Mouse (Mus musculus): ENCODE measurements around the gene Prok1. TPM values are rescaled to one million over a fixed set of nuclear protein-coding genes. Genes with fewer than 3 reads are reported as not detected.

Gene Prok1
- polyA plus RNA-seq, 1 experiment from 2014 or later = not detected

GRCm38 (mm10) chr3:107231202-107231601 is 8.3 kb downstream of the Prok1 start:
- Histone ChIP-seq H3K9ac (replicated peaks; ENCODE audit: low read depth, low read length) (no peak overlapping the region), H3K4me1 (ENCODE audit: control insufficient read depth, insufficient read depth, low read length) (0 out of 2 replicates have a peak, but pooled peaks cover 11% of the 10 kb centered on the region), H3K36me3 (ENCODE audit: control insufficient read depth, insufficient read depth, low read length) (no peaks in the 10 kb centered on the region), H3K27me3 (ENCODE audit: control insufficient read depth, insufficient read depth, low read length) (no peaks in the 10 kb centered on the region), H3K27ac (ENCODE audit: low read length) (no peak overlapping the region), H3K9me3 (ENCODE audit: control insufficient read depth, low read depth, low read length) (no peaks in the 10 kb centered on the region), H3K4me3 (ENCODE audit: low read depth, low read length) (no peak overlapping the region), H3K4me2 (replicated peaks; ENCODE audit: low read depth, low read length) (no peak overlapping the region)
- WGBS = 70% methylated on average over 4 of the region's 4 CpGs
- no peak for ATAC-seq (ENCODE audit: insufficient number of reproducible peaks, insufficient read depth, low FRiP score, low read depth)

GRCm38 (mm10) chr3:107230527-107230926 is 9.0 kb downstream of the Prok1 start, which contains the start of gene A630076J17Rik:
TSS of gene A630076J17Rik (plus strand) at chr3:107230614.
- 0 out of 2 replicates have a peak, but pooled peaks cover 11% of the 10 kb centered on the region for H3K4me1 ChIP-seq (ENCODE audit: control insufficient read depth, insufficient read depth, low read length)
- H3K4me3 ChIP-seq (ENCODE audit: low read depth, low read length) = no peak within 1 kb of the TSS
- no peaks in the 10 kb centered on the region for H3K36me3 ChIP-seq (ENCODE audit: control insufficient read depth, insufficient read depth, low read length)
- peak within 1 kb of the TSS; percentile 15; the same call in 1 of the 2 replicates for H3K27ac ChIP-seq (ENCODE audit: low read length)
- no peaks in the 10 kb centered on the region for H3K9me3 ChIP-seq (ENCODE audit: control insufficient read depth, low read depth, low read length)
- H3K4me2 ChIP-seq (replicated peaks; ENCODE audit: low read depth, low read length) = no peak within 1 kb of the TSS
- ATAC-seq (ENCODE audit: insufficient number of reproducible peaks, insufficient read depth, low FRiP score, low read depth) = no peak
- no peaks in the 10 kb centered on the region for H3K27me3 ChIP-seq (ENCODE audit: control insufficient read depth, insufficient read depth, low read length)
- no peak within 1 kb of the TSS for H3K9ac ChIP-seq (replicated peaks; ENCODE audit: low read depth, low read length)
- WGBS = 13% methylated on average over 1 of the region's 1 CpGs

- Histone ChIP-seq H3K4me2 (replicated peaks; ENCODE audit: low read depth, low read length) (no peak overlapping the region), H3K9me3 (ENCODE audit: control insufficient read depth, low read depth, low read length) (no peaks in the 10 kb centered on the region), H3K9ac (replicated peaks; ENCODE audit: low read depth, low read length) (no peak overlapping the region), H3K36me3 (ENCODE audit: control insufficient read depth, insufficient read depth, low read length) (no peaks in the 10 kb centered on the region), H3K27me3 (ENCODE audit: control insufficient read depth, insufficient read depth, low read length) (no peaks in the 10 kb centered on the region), H3K27ac (ENCODE audit: low read length) (no peak overlapping the region), H3K4me1 (ENCODE audit: control insufficient read depth, insufficient read depth, low read length) (0 out of 2 replicates have a peak, but pooled peaks cover 11% of the 10 kb centered on the region), H3K4me3 (ENCODE audit: low read depth, low read length) (no peak overlapping the region)
- peak; percentile 91 for ATAC-seq (ENCODE audit: insufficient number of reproducible peaks, insufficient read depth, low FRiP score, low read depth)
- 34% methylated on average over 5 of the region's 5 CpGs for WGBS
Observed at GRCm38 (mm10) chr3:107229822-107230221, 9.7 kb downstream of the Prok1 start.

GRCm38 (mm10) chr3:107229221-107229620 is 10.3 kb downstream of the Prok1 start:
- no peak overlapping the region for H3K9ac ChIP-seq (replicated peaks; ENCODE audit: low read depth, low read length)
- 57% methylated on average over 5 of the region's 5 CpGs for WGBS
- H3K4me3 ChIP-seq (ENCODE audit: low read depth, low read length) = no peak overlapping the region
- H3K27ac ChIP-seq (ENCODE audit: low read length) = peak overlapping the region; percentile 15; the same call in 1 of the 2 replicates
- H3K9me3 ChIP-seq (ENCODE audit: control insufficient read depth, low read depth, low read length) = peaks cover 3% of the 10 kb centered on the region; the same call in 1 of the 2 replicates
- no peak for ATAC-seq (ENCODE audit: insufficient number of reproducible peaks, insufficient read depth, low FRiP score, low read depth)
- H3K4me1 ChIP-seq (ENCODE audit: control insufficient read depth, insufficient read depth, low read length) = 0 out of 2 replicates have a peak, but pooled peaks cover 11% of the 10 kb centered on the region
- H3K27me3 ChIP-seq (ENCODE audit: control insufficient read depth, insufficient read depth, low read length) = no peaks in the 10 kb centered on the region
- no peak overlapping the region for H3K4me2 ChIP-seq (replicated peaks; ENCODE audit: low read depth, low read length)
- no peaks in the 10 kb centered on the region for H3K36me3 ChIP-seq (ENCODE audit: control insufficient read depth, insufficient read depth, low read length)

GRCm38 (mm10) chr3:107225820-107226219 is 13.7 kb downstream of the Prok1 start:
- WGBS = 88% methylated on average over 5 of the region's 5 CpGs
- Histone ChIP-seq H3K4me3 (ENCODE audit: low read depth, low read length) (no peak overlapping the region), H3K36me3 (ENCODE audit: control insufficient read depth, insufficient read depth, low read length) (no peaks in the 10 kb centered on the region), H3K9ac (replicated peaks; ENCODE audit: low read depth, low read length) (no peak overlapping the region), H3K9me3 (ENCODE audit: control insufficient read depth, low read depth, low read length) (peaks cover 3% of the 10 kb centered on the region; the same call in 1 of the 2 replicates), H3K27me3 (ENCODE audit: control insufficient read depth, insufficient read depth, low read length) (no peaks in the 10 kb centered on the region), H3K4me2 (replicated peaks; ENCODE audit: low read depth, low read length) (no peak overlapping the region), H3K27ac (ENCODE audit: low read length) (no peak overlapping the region), H3K4me1 (ENCODE audit: control insufficient read depth, insufficient read depth, low read length) (0 out of 2 replicates have a peak, but pooled peaks cover 11% of the 10 kb centered on the region)
- no peak for ATAC-seq (ENCODE audit: insufficient number of reproducible peaks, insufficient read depth, low FRiP score, low read depth)

- H3K36me3 ChIP-seq (ENCODE audit: control insufficient read depth, insufficient read depth, low read length) = no peaks in the 10 kb centered on the region
- no peak overlapping the region for H3K9ac ChIP-seq (replicated peaks; ENCODE audit: low read depth, low read length)
- H3K4me3 ChIP-seq (ENCODE audit: low read depth, low read length) = no peak overlapping the region
- peaks cover 3% of the 10 kb centered on the region; the same call in 1 of the 2 replicates for H3K9me3 ChIP-seq (ENCODE audit: control insufficient read depth, low read depth, low read length)
- no peaks in the 10 kb centered on the region for H3K27me3 ChIP-seq (ENCODE audit: control insufficient read depth, insufficient read depth, low read length)
- H3K4me1 ChIP-seq (ENCODE audit: control insufficient read depth, insufficient read depth, low read length) = no peaks in the 10 kb centered on the region
- ATAC-seq (ENCODE audit: insufficient number of reproducible peaks, insufficient read depth, low FRiP score, low read depth) = no peak
- WGBS = 50% methylated on average over 1 of the region's 1 CpGs
- H3K4me2 ChIP-seq (replicated peaks; ENCODE audit: low read depth, low read length) = no peak overlapping the region
- H3K27ac ChIP-seq (ENCODE audit: low read length) = no peak overlapping the region
Observed at GRCm38 (mm10) chr3:107223230-107223629, 16.3 kb downstream of the Prok1 start.

GRCm38 (mm10) chr3:107221608-107222007 is 17.9 kb downstream of the Prok1 start, which contains the start of gene Cym:
TSS of gene Cym (minus strand) at chr3:107221732.
- no peaks in the 10 kb centered on the region for H3K4me1 ChIP-seq (ENCODE audit: control insufficient read depth, insufficient read depth, low read length)
- peak; percentile 83 for ATAC-seq (ENCODE audit: insufficient number of reproducible peaks, insufficient read depth, low FRiP score, low read depth)
- peak within 1 kb of the TSS; percentile 1; the same call in 1 of the 2 replicates for H3K4me3 ChIP-seq (ENCODE audit: low read depth, low read length)
- H3K36me3 ChIP-seq (ENCODE audit: control insufficient read depth, insufficient read depth, low read length) = no peaks in the 10 kb centered on the region
- peak within 1 kb of the TSS; percentile 12; the same call in 1 of the 2 replicates for H3K4me2 ChIP-seq (replicated peaks; ENCODE audit: low read depth, low read length)
- peak within 1 kb of the TSS; percentile 33; the same call in 1 of the 2 replicates for H3K27ac ChIP-seq (ENCODE audit: low read length)
- 69% methylated on average over 10 of the region's 10 CpGs for WGBS
- H3K9me3 ChIP-seq (ENCODE audit: control insufficient read depth, low read depth, low read length) = peaks cover 3% of the 10 kb centered on the region; the same call in 1 of the 2 replicates
- H3K27me3 ChIP-seq (ENCODE audit: control insufficient read depth, insufficient read depth, low read length) = no peaks in the 10 kb centered on the region
- H3K9ac ChIP-seq (replicated peaks; ENCODE audit: low read depth, low read length) = no peak within 1 kb of the TSS

GRCm38 (mm10) chr3:107218572-107218971 is 20.9 kb downstream of the Prok1 start:
- 88% methylated on average over 7 of the region's 7 CpGs for WGBS
- H3K4me1 ChIP-seq (ENCODE audit: control insufficient read depth, insufficient read depth, low read length) = no peaks in the 10 kb centered on the region
- no peak overlapping the region for H3K4me2 ChIP-seq (replicated peaks; ENCODE audit: low read depth, low read length)
- no peak for ATAC-seq (ENCODE audit: insufficient number of reproducible peaks, insufficient read depth, low FRiP score, low read depth)
- H3K27ac ChIP-seq (ENCODE audit: low read length) = no peak overlapping the region
- H3K36me3 ChIP-seq (ENCODE audit: control insufficient read depth, insufficient read depth, low read length) = no peaks in the 10 kb centered on the region
- H3K27me3 ChIP-seq (ENCODE audit: control insufficient read depth, insufficient read depth, low read length) = no peaks in the 10 kb centered on the region
- no peaks in the 10 kb centered on the region for H3K9me3 ChIP-seq (ENCODE audit: control insufficient read depth, low read depth, low read length)
- no peak overlapping the region for H3K9ac ChIP-seq (replicated peaks; ENCODE audit: low read depth, low read length)
- H3K4me3 ChIP-seq (ENCODE audit: low read depth, low read length) = no peak overlapping the region

- H3K27me3 ChIP-seq (ENCODE audit: control insufficient read depth, insufficient read depth, low read length) = no peaks in the 10 kb centered on the region
- 72% methylated on average over 3 of the region's 3 CpGs for WGBS
- no peak overlapping the region for H3K4me3 ChIP-seq (ENCODE audit: low read depth, low read length)
- H3K36me3 ChIP-seq (ENCODE audit: control insufficient read depth, insufficient read depth, low read length) = no peaks in the 10 kb centered on the region
- no peak overlapping the region for H3K27ac ChIP-seq (ENCODE audit: low read length)
- H3K4me2 ChIP-seq (replicated peaks; ENCODE audit: low read depth, low read length) = no peak overlapping the region
- no peaks in the 10 kb centered on the region for H3K9me3 ChIP-seq (ENCODE audit: control insufficient read depth, low read depth, low read length)
- H3K4me1 ChIP-seq (ENCODE audit: control insufficient read depth, insufficient read depth, low read length) = no peaks in the 10 kb centered on the region
- no peak overlapping the region for H3K9ac ChIP-seq (replicated peaks; ENCODE audit: low read depth, low read length)
- no peak for ATAC-seq (ENCODE audit: insufficient number of reproducible peaks, insufficient read depth, low FRiP score, low read depth)
Observed at GRCm38 (mm10) chr3:107217101-107217480, 22.4 kb downstream of the Prok1 start.

Data from stomach, embryonic 14.5 days (tissue).